Mouse (Mus musculus) fibroblast of lung, adult 2 months (primary cell): ENCODE data around the gene Sox21.

Experiments
- DNase-seq: peaks from one replicate; pipeline ENCODE4 v3.0.0-alpha.2; 2011; ENCODE audit warnings: low read depth

Gene Sox21

DNA sequence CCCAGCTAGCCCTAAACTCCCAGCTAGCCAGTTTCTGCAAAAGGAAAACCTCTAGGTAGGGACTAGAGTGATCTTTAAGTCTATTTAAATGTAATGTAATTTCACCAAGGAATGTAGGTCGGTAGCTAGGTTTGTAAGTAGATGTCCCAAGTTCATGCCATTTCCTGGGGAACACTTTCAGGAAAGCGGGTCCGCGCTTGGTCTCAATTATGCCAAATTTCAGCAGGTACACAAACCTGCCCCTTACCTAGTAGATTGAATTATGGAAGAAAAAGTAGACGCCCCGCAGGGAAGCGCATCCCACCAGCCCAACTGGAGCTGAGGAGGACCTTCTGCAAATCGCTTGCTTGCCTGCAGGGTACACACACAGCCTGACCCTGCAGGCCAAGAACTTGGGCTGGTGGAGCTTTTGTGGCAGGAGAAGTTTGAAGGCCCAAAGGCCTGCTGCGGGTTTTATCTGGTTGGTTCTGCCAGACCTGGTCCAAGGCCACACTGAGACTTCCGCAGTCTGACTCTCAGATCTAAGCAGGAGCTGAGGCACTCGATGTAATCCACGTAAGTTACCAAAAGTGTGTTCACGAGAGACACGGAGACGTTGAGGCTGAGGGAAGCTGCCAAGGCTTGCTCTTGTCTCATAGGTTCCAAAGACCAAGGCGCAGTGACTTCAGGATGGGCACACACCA is 11.6 kb downstream of the Sox21 start:
- DNase-seq: no peak

DNA sequence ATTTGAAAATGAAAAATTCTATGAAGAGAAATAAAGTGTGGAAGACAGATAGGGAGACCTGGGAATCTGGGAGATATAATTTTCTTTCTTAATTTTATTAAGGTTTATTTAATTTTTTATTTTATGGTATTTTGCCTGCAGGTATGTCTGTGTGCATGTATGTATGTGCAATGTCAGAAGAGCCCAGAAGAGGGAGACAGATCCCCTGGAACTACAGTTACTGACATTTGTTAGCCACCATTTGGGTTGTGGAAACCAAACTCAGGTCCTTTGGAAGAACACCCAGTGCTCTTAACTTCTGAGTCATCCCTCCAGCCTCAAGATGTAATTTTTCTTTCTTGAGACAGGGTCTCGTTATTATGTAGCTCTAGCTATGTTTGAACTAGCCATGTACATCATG is 15.9 kb downstream of the Sox21 start:
- DNase-seq: no peak

DNA sequence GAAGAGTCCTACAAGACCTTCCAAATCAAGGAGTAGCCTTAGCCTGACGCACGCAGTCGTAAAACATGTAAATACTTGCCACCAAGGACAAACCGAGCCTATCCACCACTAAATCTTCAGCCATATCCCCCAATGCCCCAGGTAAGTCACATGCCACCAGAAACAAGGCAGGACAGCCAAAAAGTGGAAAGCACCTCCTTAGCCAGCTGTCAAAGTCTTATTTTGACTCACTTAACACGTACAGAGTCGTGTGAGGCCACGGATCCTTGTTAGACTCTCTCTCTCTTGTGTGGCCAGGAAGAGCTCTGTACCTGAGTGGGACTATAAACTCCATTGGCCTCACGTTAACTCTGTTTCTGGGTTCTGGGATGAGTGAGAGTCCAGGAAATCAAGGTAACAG is 20.0 kb downstream of the Sox21 start:
- no peak for DNase-seq

DNA sequence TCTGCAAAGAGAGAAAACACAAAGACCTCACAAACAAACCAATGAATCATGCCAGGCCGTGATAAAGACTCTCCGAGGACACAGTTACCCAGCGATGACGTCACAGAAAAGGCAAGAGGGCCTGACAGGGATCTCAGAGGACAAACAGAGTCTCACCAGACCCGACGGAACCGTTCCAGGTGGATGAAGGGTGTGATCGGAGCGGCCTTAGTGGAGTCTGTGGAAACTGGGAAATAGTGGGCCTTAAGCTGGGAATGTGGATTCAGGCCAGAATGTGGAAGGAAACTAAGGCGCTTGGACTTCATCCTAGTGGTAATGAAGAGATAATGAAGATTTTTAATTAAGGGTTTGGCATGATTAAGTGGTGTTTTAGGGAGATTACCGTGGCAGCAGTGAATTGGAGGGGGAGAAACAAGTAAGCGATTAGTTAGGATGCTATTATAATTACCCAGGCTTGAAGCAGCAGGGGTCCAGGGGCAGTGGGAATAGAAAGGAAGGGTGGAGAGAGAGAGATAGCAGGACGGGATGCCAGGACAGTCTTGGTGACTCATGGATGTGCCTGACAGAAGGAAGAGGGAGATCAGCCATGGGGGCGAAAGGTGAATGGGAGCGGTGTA is 24.5 kb downstream of the Sox21 start:
- no peak for DNase-seq

DNA sequence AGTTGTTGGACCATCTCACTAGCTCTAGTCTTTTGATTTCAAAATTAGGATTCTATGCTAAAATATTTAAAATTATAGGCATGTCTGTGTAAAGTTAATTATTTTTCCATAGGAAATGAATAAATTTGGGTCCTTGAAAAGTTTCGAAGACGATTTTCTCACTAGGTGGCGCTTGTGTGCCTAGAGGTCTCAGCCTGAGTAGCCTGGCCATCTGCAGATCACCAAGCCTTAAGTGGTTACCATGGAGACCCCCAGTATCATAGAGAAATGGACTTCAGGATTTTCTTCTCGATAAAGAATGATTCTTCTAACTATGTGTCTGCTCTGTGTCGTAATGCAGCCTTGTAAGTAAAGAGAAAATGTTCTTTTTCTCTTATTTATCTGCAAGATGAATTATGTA is 27.2 kb downstream of the Sox21 start:
- DNase-seq: no peak

DNA sequence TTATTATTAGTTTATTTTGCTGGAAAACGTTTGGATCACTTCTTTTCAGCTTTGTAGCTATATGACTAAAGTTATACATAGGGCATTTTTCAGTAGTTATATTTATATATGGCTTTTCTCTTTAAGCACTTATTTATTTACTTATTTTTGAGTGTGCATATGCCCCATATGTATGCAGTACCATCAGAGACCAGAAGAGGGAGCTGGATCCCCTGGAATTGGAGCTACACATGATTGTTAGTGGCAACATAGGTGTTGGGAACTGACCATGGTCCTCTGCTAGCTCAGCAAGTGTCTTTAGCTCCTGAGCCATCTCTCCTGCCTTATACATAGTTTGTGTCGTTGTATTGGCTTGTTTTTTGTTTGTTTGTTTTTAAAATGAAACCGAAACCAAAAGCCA is 29.5 kb downstream of the Sox21 start:
- DNase-seq: no peak

DNA sequence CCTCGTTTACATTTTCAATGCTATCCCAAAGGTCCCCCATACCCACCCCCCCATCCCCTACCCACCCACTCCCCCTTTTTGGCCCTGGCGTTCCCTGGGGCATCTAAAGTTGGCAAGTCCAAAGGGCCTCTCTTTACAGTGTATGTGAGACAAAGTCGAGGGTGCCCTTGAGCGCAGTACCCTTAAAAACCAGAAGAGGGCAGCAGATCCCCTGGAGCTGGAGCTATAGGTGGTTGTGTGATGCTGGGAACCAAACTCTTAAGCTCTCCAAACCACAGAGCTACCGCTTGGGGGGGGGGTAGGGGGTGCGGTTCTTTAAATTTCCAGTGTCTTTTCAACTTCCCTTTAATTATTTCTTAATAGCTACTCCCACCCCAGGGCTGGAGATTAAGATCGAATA is 33.8 kb downstream of the Sox21 start:
- no peak for DNase-seq

DNA sequence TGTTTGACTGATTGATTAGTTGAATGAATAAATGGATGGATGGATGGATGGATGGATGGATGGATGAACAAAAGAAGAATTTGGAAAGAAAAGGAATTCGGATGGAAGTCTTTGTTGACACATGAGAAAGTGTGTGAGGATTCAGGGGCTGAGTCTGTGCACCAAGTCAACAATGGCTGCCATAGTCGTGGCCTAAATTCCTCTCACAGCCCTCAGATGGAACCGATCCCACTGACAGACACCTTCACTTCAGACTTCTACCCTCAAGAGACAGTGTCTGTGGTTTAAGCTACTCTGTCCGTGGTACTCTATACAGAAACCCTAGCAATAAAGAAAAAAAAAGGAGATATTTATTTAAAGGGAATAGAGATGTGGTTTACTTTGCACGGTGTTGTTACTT is 34.8 kb downstream of the Sox21 start:
- no peak for DNase-seq

DNA sequence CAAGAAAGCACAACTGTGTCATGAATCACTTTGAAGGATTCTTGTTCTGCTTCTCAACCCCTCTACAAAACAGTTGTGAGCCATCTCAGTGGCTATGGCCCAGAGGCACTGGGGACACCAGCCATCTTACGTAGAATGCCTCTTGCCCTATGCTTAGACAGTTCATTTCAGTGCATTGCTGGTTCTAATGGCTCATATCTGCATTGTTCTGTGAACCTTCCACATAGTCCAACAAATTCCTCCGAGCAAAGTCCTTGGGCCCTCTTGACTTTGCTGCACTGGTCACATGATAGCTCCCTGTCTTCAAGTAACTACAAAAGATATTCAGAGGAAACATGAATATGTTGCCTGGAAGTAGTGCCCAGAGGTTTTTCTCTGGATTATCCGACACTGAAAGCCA is 36.1 kb downstream of the Sox21 start:
- DNase-seq: no peak

DNA sequence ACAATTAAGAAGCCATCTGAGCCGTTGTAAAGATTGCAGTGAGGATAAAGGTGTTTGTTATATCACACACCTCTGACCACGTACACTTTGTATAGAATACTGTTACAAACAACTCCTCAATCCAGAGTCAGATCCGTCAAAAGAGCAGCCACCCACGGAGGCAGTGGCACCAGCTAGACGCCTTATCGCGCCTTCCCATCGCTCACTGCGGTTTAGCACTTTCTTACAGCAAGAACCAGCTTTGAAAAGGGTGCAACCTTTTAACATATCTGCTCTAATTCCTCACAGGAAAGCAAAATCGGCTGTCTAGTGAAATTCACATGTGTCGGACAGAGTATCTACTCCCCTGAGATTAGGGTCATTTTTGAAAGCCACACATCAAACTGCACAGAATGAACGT is 39.8 kb downstream of the Sox21 start:
- DNase-seq: no peak

DNA sequence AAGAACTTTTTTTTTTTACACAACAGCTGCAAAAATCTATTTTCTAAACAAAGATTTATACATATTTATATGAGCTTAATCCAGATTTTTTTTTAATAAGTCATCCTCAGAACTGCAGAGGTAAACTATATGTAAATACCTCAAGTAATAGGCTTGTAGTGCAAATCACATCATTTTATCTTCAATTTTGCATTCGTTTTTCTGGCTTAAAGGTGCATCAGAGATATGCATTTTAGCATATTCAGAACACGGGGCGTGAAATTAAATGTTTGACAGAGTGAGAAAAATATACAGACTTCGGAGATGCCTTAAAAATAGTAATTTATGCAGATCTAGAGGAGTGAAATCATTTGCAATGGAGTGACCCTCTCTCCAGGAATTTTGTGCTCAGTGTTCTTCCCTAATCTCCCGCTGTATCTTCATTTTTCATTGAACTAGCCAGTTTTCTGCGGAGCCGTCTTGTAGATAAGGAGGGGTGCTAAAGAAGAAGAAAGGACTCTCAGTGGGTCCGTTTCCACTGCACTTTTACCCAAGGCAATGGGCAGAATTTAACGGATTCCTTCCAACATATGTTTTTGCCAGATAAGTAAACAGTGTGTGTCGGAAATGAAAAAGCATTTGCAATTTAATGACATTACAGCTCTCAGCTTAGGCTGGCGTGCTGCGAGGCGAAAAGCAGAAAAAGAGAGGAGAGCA is 42.5 kb downstream of the Sox21 start:
- DNase-seq: no peak

DNA sequence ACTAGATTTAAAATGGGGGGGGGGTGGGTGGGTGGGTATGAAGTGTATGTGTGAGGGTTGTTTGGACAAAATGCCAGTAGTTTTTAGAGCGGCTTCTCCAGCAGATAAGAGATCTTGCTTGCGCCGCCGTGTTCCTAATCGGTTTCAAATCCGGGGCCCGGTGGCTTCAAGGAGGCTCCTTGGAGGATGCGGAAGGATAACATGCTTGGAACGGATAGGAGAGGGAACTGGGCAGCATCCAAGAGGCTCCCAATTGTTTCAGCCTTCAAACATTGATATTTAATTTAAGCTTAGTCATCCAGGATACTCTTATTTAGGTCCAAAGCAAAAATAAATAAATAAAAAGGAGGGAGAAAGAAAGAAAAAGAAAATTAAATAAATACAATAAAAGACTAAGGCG is 43.2 kb downstream of the Sox21 start:
- DNase-seq: no peak

DNA sequence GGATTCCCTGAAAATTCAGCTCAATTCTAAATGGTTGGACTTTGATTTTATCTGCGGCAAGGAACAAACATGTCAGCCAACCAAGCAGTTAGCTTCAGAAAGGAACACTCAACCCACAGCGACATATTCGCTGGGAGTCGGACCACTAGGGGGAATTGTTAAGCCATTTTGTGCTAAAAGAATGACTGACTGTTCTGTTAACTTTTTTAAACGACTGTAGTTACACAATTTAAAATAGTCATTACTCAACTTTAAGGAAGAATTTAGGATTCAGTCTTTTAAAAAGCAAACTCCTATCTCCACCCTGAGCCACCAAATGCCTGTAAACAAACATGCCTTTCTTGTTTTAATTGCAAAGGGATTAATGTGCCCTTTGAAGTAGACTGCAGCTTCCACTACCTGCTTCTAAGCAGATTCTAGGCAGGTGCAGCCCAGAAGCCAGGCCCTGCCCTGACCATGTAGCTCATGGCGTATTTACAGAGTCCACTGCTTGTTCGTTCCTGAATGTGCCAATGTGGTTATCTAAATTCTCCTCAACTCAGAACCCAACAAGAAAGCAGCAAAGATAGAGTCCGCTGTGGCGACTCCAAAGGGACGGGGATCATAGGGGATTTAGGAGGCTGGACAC is 43.7 kb downstream of the Sox21 start:
- no peak for DNase-seq

DNA sequence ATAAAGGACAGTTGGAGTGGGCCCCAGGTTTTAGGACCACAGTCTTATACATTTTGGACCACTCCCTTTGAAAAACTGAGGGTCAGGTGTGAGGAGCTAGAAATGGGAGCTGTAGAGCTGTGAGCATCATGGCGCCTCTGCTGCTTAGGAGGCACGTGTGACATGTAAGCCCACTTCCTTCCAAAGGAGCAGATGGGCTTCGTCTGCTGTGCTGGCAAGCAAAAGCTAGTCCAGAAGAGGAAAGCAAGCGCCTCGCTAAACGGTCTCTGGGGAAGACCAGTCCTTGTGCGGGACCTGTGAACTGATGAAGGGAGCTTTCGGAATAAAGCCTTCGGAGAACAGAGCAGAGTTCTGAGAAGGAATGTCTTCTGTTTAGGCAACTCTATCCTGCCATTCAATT is 45.4 kb downstream of the Sox21 start:
- no peak for DNase-seq
